Mouse (Mus musculus) midbrain, embryonic 10.5 days (tissue): ENCODE results near the gene Cdh4. TPM values are rescaled to one million over a fixed set of nuclear protein-coding genes. Genes with fewer than 3 reads are reported as not detected.

Experiments used
- DNase-seq: peaks from one replicate; pipeline ENCODE4 v3.0.0-alpha.2; 2017; ENCODE audit warnings: low spot score
- H3K27ac ChIP-seq: fragments of 300-500 bp; sonication (generic); replicated peaks from 2 replicates; pipeline ENCODE4 v1.5.1; 2016; ENCODE audit warnings: mild to moderate bottlenecking
- H3K27me3 ChIP-seq: fragments of 300-500 bp; sonication (generic); 2 replicates; pipeline ENCODE4 v1.6.1; 2016; ENCODE audit warnings: low read depth, mild to moderate bottlenecking; ENCODE audit not compliant: poor library complexity, severe bottlenecking
- H3K36me3 ChIP-seq: fragments of 300-500 bp; sonication (generic); 2 replicates; pipeline ENCODE4 v1.6.1; 2016; ENCODE audit warnings: mild to moderate bottlenecking, moderate library complexity
- H3K4me1 ChIP-seq: fragments of 300-500 bp; sonication (generic); 2 replicates; pipeline ENCODE4 v1.6.1; 2016
- H3K4me3 ChIP-seq: fragments of 300-500 bp; sonication (generic); 2 replicates; pipeline ENCODE4 v1.5.1; 2016; ENCODE audit warnings: mild to moderate bottlenecking, moderate library complexity
- H3K9me3 ChIP-seq: fragments of 300-500 bp; sonication (generic); replicated peaks from 2 replicates; pipeline ENCODE4 v1.6.1; 2016; ENCODE audit warnings: mild to moderate bottlenecking
- WGBS: fragments of 180-500 bp; shearing (Covaris S2); methylation state at CpG from one replicate; pipeline ENCODE4 v1.1.7; 2016; 5-methylcytosine and 5-hydroxymethylcytosine counted together
- polyA plus RNA-seq: library from polyadenylated mRNA; unstranded; fragments of >200 nt; fragmentation: Nextera tagmentation; extraction: Ambion mirVana; gene quantifications from 2 replicates; pipeline ENCODE4 v1.2.1, GENCODE M21; 2016

Cdh4 gene
- polyA plus RNA-seq, 1 experiment from 2014 or later = 8.3 TPM

- H3K9me3 ChIP-seq = no peaks in the 10 kb centered on the region
- 94% methylated on average over 16 of the region's 16 CpGs for WGBS
- no peak for DNase-seq
- peaks cover 95% of the 10 kb centered on the region for H3K36me3 ChIP-seq
- no peaks in the 10 kb centered on the region for H3K27me3 ChIP-seq
- H3K4me1 ChIP-seq = peaks cover 10% of the 10 kb centered on the region; the same call in 1 of the 2 replicates
- H3K4me3 ChIP-seq = no peak overlapping the region
- no peak overlapping the region for H3K27ac ChIP-seq
These were observed 489.5 kb downstream of the Cdh4 start for GRCm38 (mm10) chr2:179931741-179932140.

- peaks cover 10% of the 10 kb centered on the region; the same call in 1 of the 2 replicates for H3K4me1 ChIP-seq
- H3K27me3 ChIP-seq = no peaks in the 10 kb centered on the region
- peaks cover 87% of the 10 kb centered on the region for H3K36me3 ChIP-seq
- H3K9me3 ChIP-seq = no peaks in the 10 kb centered on the region
- no peak for DNase-seq
- H3K27ac ChIP-seq = no peak overlapping the region
- WGBS = 83% methylated on average over 3 of the region's 3 CpGs
- no peak overlapping the region for H3K4me3 ChIP-seq
These were observed 491.9 kb downstream of the Cdh4 start for GRCm38 (mm10) chr2:179934165-179934564.

- Histone ChIP-seq H3K27ac (no peak overlapping the region), H3K9me3 (no peaks in the 10 kb centered on the region), H3K36me3 (peaks cover 58% of the 10 kb centered on the region), H3K4me3 (no peak overlapping the region), H3K27me3 (no peaks in the 10 kb centered on the region), H3K4me1 (peaks cover 21% of the 10 kb centered on the region; the same call in 1 of the 2 replicates)
- DNase-seq = no peak
- WGBS = 81% methylated on average over 4 of the region's 4 CpGs
These were observed 494.9 kb downstream of the Cdh4 start for GRCm38 (mm10) chr2:179937091-179937490.

- no peak for DNase-seq
- Histone ChIP-seq H3K9me3 (no peaks in the 10 kb centered on the region), H3K27me3 (no peaks in the 10 kb centered on the region), H3K36me3 (peaks cover 14% of the 10 kb centered on the region), H3K4me1 (peaks cover 36% of the 10 kb centered on the region), H3K4me3 (no peak overlapping the region), H3K27ac (no peak overlapping the region)
- 96% methylated on average over 1 of the region's 1 CpGs for WGBS
These were observed 499.5 kb downstream of the Cdh4 start for GRCm38 (mm10) chr2:179941696-179942095.

DNA sequence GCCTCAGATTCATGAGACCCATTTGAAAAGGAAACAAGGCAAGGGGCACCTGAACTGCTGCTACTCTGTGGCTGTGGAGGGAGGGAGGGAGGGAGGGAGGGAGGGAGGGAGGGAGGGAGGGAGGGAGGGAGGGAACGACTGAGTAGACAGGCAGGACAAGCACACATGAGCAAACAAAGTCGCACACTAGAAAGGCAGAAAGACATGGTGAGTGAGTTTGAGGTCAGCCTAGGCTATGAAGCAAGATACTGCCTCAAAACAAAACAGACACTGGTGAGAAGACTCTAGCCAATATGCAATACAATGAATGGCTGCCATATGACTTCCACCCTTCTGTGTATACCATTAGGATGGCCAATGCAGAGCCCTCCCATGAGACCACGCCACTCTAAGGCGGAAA is 502.8 kb downstream of the Cdh4 start:
- Histone ChIP-seq H3K4me3 (no peak overlapping the region), H3K27ac (no peak overlapping the region), H3K9me3 (no peaks in the 10 kb centered on the region), H3K27me3 (no peaks in the 10 kb centered on the region), H3K4me1 (peaks cover 48% of the 10 kb centered on the region), H3K36me3 (no peaks in the 10 kb centered on the region)
- 58% methylated on average over 4 of the region's 4 CpGs for WGBS
- no peak for DNase-seq

DNA sequence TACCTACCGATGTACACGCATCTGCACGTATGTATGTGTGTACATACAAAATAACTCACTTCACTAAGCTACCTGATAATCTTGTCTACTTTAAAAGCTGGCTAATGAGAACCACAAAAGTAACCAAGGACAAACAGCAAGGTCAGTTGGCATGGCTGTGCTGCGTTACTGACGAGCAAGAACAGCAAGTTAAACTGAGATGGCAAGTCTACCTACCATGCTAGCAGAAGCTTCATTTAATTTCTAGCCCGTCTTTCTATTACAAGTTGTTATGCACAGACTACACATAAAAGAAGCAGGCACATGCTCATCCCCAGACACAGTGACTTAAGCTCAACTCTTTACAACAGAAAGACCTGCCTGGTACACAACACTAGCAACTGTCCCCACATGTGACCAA is 504.3 kb downstream of the Cdh4 start:
- no peak for DNase-seq
- 93% methylated on average over 6 of the region's 6 CpGs for WGBS
- Histone ChIP-seq H3K4me3 (no peak overlapping the region), H3K4me1 (peaks cover 47% of the 10 kb centered on the region), H3K36me3 (no peaks in the 10 kb centered on the region), H3K27ac (no peak overlapping the region), H3K9me3 (no peaks in the 10 kb centered on the region), H3K27me3 (no peaks in the 10 kb centered on the region)

GRCm38 (mm10) chr2:179947607-179948006 is 505.4 kb downstream of the Cdh4 start:
- Histone ChIP-seq H3K27me3 (no peaks in the 10 kb centered on the region), H3K36me3 (no peaks in the 10 kb centered on the region), H3K9me3 (no peaks in the 10 kb centered on the region), H3K4me3 (no peak overlapping the region), H3K27ac (no peak overlapping the region), H3K4me1 (peaks cover 58% of the 10 kb centered on the region)
- DNase-seq = no peak
- 73% methylated on average over 5 of the region's 5 CpGs for WGBS

DNA sequence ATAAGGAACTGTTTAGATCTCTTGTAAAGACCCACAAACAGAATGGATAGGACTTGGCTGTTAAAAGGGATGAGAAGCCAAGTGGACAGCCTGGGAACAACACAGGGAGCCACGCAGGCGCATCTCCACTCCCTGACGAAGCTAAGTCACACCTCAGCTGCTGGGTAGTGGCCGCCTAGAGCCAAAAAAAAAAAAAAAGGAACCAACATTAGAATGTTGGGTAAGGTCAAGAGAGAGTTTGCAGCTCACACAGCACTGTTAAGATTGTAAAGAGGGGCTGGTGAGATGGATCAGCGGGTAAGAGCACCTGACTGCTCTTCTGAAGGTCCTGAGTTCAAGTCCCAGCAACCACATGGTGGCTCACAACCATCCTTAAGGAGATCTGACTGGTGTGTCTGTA is 506.6 kb downstream of the Cdh4 start:
- H3K4me1 ChIP-seq = peaks cover 62% of the 10 kb centered on the region
- no peaks in the 10 kb centered on the region for H3K36me3 ChIP-seq
- no peak for DNase-seq
- 81% methylated on average over 5 of the region's 5 CpGs for WGBS
- H3K4me3 ChIP-seq = no peak overlapping the region
- H3K9me3 ChIP-seq = no peaks in the 10 kb centered on the region
- no peak overlapping the region for H3K27ac ChIP-seq
- no peaks in the 10 kb centered on the region for H3K27me3 ChIP-seq
